Mouse (Mus musculus) myocyte (in vitro differentiated cells): ENCODE measurements around the gene Gk2.

Experiments
- E2F4 ChIP-seq: IDR thresholded peaks from one replicate; pipeline ENCODE4 v1.6.1; 2011; ENCODE audit warnings: mild to moderate bottlenecking, control low read depth, moderate library complexity; ENCODE audit not compliant: insufficient read depth
- POLR2A ChIP-seq: IDR thresholded peaks from one replicate; pipeline ENCODE4 v1.6.1; 2011; ENCODE audit warnings: low read depth, mild to moderate bottlenecking, control low read depth, moderate library complexity; ENCODE audit not compliant: insufficient read length
- POLR2AphosphoS2 ChIP-seq: IDR thresholded peaks from one replicate; pipeline ENCODE4 v1.6.1; 2011; ENCODE audit warnings: low read depth, control low read depth; ENCODE audit not compliant: insufficient read length
- REST ChIP-seq: IDR thresholded peaks from one replicate; pipeline ENCODE4 v1.6.1; 2011; ENCODE audit warnings: mild to moderate bottlenecking, control low read depth, moderate library complexity; ENCODE audit not compliant: insufficient read depth, insufficient read length
- TCF12 ChIP-seq: IDR thresholded peaks from one replicate; pipeline ENCODE4 v1.6.1; 2011; ENCODE audit warnings: mild to moderate bottlenecking, control low read depth; ENCODE audit not compliant: poor library complexity, insufficient read depth, severe bottlenecking
- USF1 ChIP-seq: IDR thresholded peaks from one replicate; pipeline ENCODE4 v1.6.1; 2011; ENCODE audit warnings: low read depth, mild to moderate bottlenecking, control low read depth, moderate library complexity

DNA sequence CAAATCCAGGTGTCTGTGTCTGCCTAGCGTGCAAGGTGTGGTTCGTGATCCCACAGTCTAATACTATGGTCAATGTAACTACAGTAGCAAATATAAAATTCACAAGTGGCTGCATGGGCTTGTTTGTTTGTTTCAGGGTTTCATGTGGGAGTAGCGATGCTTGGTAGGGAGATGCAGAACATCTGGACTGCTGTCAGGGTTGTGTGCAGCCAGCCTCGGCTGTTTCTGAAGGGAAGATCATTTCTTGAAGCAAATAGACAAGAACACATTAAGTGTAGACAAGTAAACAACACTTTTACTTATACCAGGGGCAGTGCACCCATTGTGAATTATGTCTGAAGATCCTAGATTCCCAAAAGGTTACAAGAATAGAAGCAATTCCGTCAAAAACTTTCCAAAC lies 36.6 kb upstream of the Gk2 start:
- no peak for TF ChIP-seq USF1
- TF ChIP-seq E2F4 = no peak
- no peak for TF ChIP-seq REST
- no peak for TF ChIP-seq TCF12
- no peak for TF ChIP-seq POLR2A
- no peak for TF ChIP-seq POLR2AphosphoS2
